Mouse (Mus musculus) layer of hippocampus, postnatal 10 days (tissue): ENCODE results near the gene Wbp4. TPM values are rescaled to one million over a fixed set of nuclear protein-coding genes. Genes with fewer than 3 reads are reported as not detected.
"Not testable (repeated sequence)": the region's sequence is repeated elsewhere in the genome, so short reads cannot be mapped to it uniquely, and the experiment has no call there.

Experiments
- DNase-seq, 2 experiments: peaks; one replicate each; pipeline ENCODE4 v3.0.0; 2021; ENCODE audit warnings: low spot score in 2 of 2
- long read RNA-seq: library from polyadenylated mRNA; stranded (forward); transcript quantifications from one replicate; pipeline ENCODE4 v2.0.0, GENCODE M21; 2023
- total RNA-seq, 2 experiments: library from RNA; stranded (reverse); gene quantifications; 2 replicates each; pipeline ENCODE4 v1.2.3; 2021

Wbp4 gene
- total RNA-seq, result 10 to 100 TPM; 49.7 to 51.2 TPM
- long read RNA-seq, transcript Wbp4-201 (10 exons, 3,704 nt), result major isoform, 63 of 92 reads
- long read RNA-seq, partial matches to known transcripts, result 11 of 92 reads
- long read RNA-seq, other reads (novel, unspliced or antisense), result 17 of 92 reads

GRCm38 (mm10) chr14:79481339-79482151 is at the start of gene Wbp4:
Gene Wbp4 (minus strand): TSS chr14:79481520.
- DNase-seq, result peak; percentile 96 to 98

GRCm38 (mm10) chr14:79530761-79531160 is 49.4 kb upstream of the Wbp4 start:
- no peak for DNase-seq

DNA sequence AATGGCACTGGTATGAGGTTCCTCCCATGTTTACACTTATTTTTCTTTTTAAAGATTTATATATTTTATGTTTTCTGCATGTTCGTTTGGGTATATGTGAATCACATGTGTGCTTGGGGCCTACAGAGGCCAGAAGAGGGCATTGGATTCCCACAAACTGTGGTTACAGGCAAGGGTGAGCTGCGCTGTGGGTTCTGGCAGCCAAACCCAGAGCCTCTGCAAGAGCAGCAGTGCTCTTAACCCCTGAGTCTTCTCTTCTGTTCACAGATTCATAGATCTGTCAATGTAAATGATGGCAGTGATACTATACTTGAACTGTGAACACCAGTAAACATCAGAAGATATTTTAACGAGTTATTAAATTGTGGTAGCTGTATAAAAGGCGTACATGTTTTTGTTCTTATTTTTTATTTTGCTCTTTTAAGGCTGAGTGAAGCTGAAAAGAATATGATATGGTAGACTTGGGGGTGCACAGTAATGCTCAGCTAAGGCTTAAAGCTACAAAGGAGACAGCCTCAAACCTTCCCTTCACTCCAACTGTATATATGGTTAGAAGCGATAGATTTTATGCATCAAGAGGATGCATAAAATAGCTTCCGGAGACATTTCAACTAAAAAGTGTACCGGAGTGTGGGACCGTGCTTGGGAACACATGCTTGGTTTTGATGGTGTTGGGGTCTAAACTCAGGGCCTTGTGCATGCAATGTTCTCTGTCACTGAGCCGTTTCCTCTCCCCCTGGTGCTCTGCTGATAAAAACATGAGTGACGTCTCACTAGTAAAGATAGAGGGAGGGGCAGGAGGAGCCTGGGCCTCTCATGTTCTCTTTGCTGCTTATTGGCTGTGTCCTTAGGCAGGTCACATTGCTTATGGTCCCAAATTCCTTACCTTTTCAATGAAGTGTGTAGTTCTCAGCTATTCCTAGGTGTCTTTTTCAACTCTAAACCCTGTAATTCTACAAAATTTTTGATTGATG is 48.5 kb upstream of the Wbp4 start:
- no peak for DNase-seq

GRCm38 (mm10) chr14:79527704-79528103 is 46.4 kb upstream of the Wbp4 start:
- no peak for DNase-seq

- not testable (repeated sequence) for DNase-seq
Measured at GRCm38 (mm10) chr14:79526106-79526505, 44.8 kb upstream of the Wbp4 start.

DNA sequence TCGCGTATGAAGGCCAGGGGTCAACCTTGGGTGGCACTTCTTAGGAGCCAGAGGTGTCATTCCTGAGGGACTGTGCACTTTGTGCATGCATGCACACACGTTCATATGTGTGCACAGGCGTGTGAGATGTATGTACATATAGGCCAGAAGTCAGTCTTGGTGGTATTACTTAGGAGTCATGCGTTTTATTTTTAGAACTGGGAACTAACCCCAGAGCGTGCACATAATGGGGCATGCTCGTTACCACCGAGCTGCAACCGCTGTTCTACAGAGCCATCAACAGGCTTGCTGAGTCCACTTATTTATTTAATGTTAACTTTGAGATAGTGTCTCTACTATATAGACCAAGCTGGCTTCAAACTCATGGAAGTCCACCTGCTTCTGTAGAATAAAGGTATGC is 41.1 kb upstream of the Wbp4 start:
- no peak for DNase-seq

- DNase-seq, result no peak
Measured at GRCm38 (mm10) chr14:79521471-79522117, 40.3 kb upstream of the Wbp4 start.

DNA sequence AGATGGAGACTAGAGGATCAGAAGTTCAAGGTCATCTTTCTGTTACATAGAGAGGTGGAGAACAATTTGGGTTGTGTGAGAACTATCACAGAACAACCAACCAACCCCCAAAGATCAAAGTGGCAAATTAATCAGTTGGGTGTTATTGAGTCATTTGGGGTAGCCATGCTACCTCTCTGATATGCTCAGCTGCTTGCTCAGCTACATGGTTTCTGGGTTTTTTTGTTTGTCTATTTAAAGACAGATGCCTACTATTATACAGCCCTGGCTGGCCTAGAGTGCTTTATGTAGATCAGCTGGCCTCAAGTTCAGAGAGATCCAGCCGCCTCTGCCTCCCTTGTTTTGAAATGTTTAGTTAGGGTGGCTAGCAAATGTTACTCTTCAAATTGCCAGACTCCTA is 39.7 kb upstream of the Wbp4 start:
- no peak for DNase-seq

DNA sequence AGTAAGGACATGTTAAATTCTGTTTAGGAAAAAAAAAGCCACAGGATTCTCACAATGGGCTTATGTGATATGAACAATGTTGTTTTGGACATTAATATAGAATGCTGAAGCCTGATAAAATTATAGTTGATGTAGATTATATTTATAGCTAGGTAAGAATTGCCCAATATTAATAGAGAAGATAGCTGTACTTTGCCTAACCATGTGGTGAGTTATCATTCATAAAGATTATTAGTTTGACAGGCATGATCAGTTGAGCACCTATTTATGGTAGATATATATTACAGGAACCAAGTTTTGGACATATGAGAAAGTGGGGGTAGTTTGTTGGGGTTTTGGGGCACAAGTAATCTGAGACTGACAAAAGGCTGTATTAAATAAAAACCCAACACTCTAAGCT is 39.3 kb upstream of the Wbp4 start:
- no peak for DNase-seq

DNA sequence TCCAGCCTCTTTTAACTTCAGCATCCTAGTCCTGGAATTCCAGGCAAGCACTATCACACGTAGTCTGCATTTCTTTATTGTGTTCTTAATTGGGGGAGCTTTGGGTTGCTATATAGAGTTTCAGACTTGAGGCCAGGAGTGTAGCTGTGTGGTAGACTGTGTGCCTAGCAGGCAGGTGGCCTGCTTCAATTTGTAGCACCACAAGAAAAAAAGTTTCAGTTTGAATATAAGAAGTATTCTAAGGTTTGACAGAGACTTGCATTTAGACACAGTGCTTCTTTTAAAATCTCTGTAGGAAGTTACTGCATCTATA is 38.3 kb upstream of the Wbp4 start:
- DNase-seq, result no peak

DNA sequence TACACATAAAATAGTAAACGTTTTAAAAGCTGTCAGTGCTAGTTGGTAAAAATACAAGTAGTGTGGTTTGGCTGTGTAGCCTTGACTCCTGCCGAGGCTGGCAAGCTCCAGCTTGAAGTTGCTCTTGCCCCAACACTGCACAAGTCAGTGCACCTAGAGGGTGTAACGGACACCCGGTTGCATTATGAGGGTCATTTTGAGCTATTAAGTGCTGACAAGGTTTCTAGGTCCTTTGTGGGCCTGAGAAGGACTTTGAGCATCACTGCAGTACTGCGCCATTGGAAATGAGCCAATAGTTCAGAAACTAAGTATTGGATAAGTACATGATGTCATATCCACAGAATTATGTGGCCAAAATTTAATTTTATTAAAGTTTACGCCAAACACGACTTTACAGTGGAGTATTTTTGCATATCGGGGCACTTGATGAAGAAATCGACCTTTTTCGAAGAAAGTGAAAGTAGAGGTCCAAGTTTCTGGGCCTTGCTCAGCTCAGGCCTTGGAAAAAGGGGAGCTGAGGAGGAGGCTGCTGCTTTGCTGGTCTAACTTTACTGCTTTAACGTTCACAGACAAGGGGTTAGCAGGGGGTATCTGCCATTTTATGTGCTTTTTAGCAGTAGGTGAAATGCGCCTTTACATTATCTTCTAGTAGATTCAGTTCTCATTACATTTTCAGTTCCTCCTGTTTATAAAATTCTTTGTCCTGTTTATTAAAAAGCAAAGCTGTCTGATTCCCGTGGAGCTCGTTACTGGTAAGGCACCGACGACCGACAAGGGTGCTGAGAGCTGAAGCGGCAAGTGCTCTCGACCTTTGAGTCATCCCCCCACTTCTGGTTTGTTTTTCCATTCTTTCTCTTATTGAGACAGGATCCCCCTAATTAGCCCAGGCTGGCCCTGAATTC is 37.7 kb upstream of the Wbp4 start:
- DNase-seq, result no peak

DNA sequence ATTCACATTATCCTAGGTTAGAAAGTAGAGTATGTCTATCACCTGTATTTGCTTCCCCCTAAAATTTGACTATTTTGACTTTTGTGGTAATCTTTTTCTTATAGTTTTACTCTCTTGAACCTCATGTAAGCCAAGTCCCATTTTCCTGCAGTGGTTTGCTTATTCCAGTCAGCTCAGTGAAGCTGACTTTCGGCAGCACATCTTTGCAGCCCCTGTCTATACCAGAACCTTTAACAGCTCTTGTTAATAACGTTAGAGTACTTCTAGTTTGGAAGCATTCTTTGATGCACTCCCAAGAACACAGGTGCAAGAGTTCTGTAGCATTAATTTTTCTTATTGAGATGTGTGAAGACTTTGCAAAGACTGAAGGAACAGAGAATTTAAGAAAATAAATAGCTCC is 36.8 kb upstream of the Wbp4 start:
- no peak for DNase-seq

GRCm38 (mm10) chr14:79517185-79517740 is 35.9 kb upstream of the Wbp4 start:
- no peak for DNase-seq

DNA sequence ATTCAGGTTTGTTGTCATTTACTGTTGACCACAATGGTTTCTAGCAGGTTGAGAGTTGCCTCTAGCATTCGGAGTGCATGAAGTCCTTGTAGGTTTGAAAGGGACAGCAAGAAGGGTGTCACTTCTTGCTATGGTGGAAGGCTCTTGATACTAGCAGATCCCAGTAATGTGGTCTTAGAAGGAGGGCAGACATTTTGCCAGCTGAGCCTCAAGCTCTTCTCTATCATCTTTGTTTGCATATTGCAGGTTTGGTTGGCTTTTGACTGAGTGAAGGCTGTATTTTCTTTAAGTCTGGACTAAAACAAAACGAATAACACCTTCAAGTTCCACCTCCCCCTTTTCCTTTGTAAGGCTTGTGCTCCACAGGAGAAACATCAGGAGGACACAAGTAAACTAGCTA is 35.4 kb upstream of the Wbp4 start:
- DNase-seq, result no peak

- DNase-seq, result no peak
Measured at GRCm38 (mm10) chr14:79516243-79516610, 34.9 kb upstream of the Wbp4 start.

- no peak for DNase-seq
Measured at GRCm38 (mm10) chr14:79515511-79516242, 34.4 kb upstream of the Wbp4 start.

DNA sequence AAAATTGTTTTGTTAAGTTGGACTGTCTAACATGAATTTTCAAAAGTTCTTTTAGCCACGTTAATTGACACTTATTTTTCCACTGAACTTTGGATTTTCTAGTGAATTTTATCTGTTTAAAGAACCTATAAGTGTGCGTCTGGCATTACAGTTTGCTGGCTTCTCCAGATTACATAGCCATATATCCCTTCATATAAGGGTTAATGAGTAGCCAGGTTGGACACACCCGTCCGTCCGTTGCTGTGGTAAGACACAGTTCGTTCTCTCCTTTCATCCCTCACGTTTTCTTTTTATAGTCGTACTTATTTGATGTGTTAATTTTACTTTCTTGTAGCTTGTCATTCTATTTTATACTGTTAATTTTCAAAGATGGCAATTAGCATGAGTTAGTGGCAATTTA is 33.8 kb upstream of the Wbp4 start:
- no peak for DNase-seq

- DNase-seq, result no peak
Measured at GRCm38 (mm10) chr14:79513951-79514350, 32.6 kb upstream of the Wbp4 start.

DNA sequence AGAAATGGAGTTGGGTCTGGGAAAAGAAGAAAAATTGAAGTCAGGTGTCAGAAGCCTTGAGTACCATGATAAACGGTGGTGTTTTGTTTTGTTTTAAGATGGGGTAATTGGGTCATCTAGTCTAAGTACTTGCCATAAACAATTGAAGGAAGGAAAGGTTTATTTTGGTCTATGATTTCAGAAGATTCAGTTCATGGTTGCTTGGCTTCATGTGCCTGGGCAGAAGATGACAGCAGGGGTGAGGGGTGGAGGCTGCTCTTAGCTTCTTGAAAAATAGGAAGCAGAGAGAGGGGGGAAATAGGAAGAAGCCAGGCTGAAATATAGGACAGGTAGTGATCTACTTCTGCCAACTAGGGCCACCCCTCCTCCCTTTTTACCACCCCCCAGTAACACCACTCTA is 30.2 kb upstream of the Wbp4 start:
- no peak for DNase-seq
